Mouse (Mus musculus): Measurements from ENCODE around the gene Hmgb1.
A peak's percentile ranks its signal among the peaks of the same experiment; 100 is the strongest.

The Hmgb1 gene

GRCm38 (mm10) chr5:149184104-149184843 lies at the start of gene Hmgb1, which contains the start of gene Uspl1:
Hmgb1 (minus strand) TSS chr5:149184489.
Uspl1 (plus strand) TSS chr5:149184350.
- peak; percentile 99 for DNase-seq (ENCODE audit: low read depth, low spot score)

- DNase-seq (ENCODE audit: low read depth, low spot score): no peak
Measured at GRCm38 (mm10) chr5:149229619-149230339, 45.5 kb upstream of the Hmgb1 start.

- peak; percentile 97 for DNase-seq (ENCODE audit: low read depth, low spot score)
Measured at GRCm38 (mm10) chr5:149228700-149229618, 44.7 kb upstream of the Hmgb1 start.

GRCm38 (mm10) chr5:149224666-149225065 lies 40.4 kb upstream of the Hmgb1 start:
- no peak for DNase-seq (ENCODE audit: low read depth, low spot score)

GRCm38 (mm10) chr5:149221355-149221754 lies 37.1 kb upstream of the Hmgb1 start:
- no peak for DNase-seq (ENCODE audit: low read depth, low spot score)

- DNase-seq (ENCODE audit: low read depth, low spot score): no peak
Measured at GRCm38 (mm10) chr5:149219493-149219892, 35.2 kb upstream of the Hmgb1 start.

GRCm38 (mm10) chr5:149217524-149218357 lies 33.5 kb upstream of the Hmgb1 start:
- no peak for DNase-seq (ENCODE audit: low read depth, low spot score)

GRCm38 (mm10) chr5:149215540-149215939 lies 31.3 kb upstream of the Hmgb1 start:
- DNase-seq (ENCODE audit: low read depth, low spot score): no peak

- DNase-seq (ENCODE audit: low read depth, low spot score): no peak
Measured at GRCm38 (mm10) chr5:149212806-149213205, 28.5 kb upstream of the Hmgb1 start.

- no peak for DNase-seq (ENCODE audit: low read depth, low spot score)
Measured at GRCm38 (mm10) chr5:149211041-149211440, 26.8 kb upstream of the Hmgb1 start.

- DNase-seq (ENCODE audit: low read depth, low spot score): no peak
Measured at GRCm38 (mm10) chr5:149209328-149209727, 25.0 kb upstream of the Hmgb1 start.

- no peak for DNase-seq (ENCODE audit: low read depth, low spot score)
Measured at GRCm38 (mm10) chr5:149208776-149209175, 24.5 kb upstream of the Hmgb1 start.

- no peak for DNase-seq (ENCODE audit: low read depth, low spot score)
Measured at GRCm38 (mm10) chr5:149207661-149208060, 23.4 kb upstream of the Hmgb1 start.

GRCm38 (mm10) chr5:149206286-149206685 lies 22.0 kb upstream of the Hmgb1 start:
- no peak for DNase-seq (ENCODE audit: low read depth, low spot score)

GRCm38 (mm10) chr5:149205265-149205664 lies 21.0 kb upstream of the Hmgb1 start:
- DNase-seq (ENCODE audit: low read depth, low spot score): no peak

GRCm38 (mm10) chr5:149204822-149205221 lies 20.5 kb upstream of the Hmgb1 start:
- DNase-seq (ENCODE audit: low read depth, low spot score): no peak

- peak; percentile 61 for DNase-seq (ENCODE audit: low read depth, low spot score)
Measured at GRCm38 (mm10) chr5:149203796-149204375, 19.6 kb upstream of the Hmgb1 start.

GRCm38 (mm10) chr5:149202941-149203340 lies 18.7 kb upstream of the Hmgb1 start:
- DNase-seq (ENCODE audit: low read depth, low spot score): peak; percentile 23

GRCm38 (mm10) chr5:149198782-149199181 lies 14.5 kb upstream of the Hmgb1 start:
- DNase-seq (ENCODE audit: low read depth, low spot score): no peak

- no peak for DNase-seq (ENCODE audit: low read depth, low spot score)
Measured at GRCm38 (mm10) chr5:149196611-149197010, 12.3 kb upstream of the Hmgb1 start.

- no peak for DNase-seq (ENCODE audit: low read depth, low spot score)
Measured at GRCm38 (mm10) chr5:149190160-149190559, 5.9 kb upstream of the Hmgb1 start.
